15 mouse cellular contexts compared by ENCODE assay signal in the genomic region with DNA sequence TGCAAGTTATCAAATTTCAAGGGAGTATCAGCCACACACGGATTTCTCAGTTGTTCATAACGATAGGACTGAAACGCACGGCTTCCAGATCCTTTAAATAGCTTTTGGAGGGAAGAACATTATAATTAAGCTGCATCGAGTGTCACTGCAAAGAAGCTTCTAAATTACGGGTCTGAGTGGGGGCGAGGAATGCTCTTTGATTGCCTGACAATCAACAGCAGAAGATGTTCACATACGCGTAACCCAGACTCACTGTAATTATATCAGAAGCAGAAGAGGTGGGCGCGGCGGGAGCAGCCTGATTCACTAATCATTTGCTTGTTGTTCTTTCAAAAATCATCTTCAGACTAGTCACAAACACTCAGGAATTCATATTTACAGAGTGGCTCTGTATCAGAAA.
DNase-seq lines count a peak whose midpoint lies in the region; ATAC-seq lines count a peak whose summit lies in the region.
"Had no signal": no experiment of that assay in that cellular context is flagged by ENCODE, and none has a peak within 500 bp of the region (broad histone marks: within the 10 kb centered on the region; RNA-seq: fewer than 3 reads in every experiment).

No protein-coding gene starts in this region.

- H3K9ac ChIP-seq in heart, embryonic 13.5 days = no peak overlapping the region
- H3K9ac ChIP-seq: intestine, embryonic 15.5 days; liver, embryonic 14.5 days; midbrain, embryonic 12.5 days had no signal

- no peaks in the 10 kb centered on the region for H3K27me3 ChIP-seq in heart, embryonic 13.5 days (replicated peaks)
- H3K27me3 ChIP-seq: intestine, embryonic 15.5 days; midbrain, embryonic 12.5 days had no signal

- peaks cover 10% of the 10 kb centered on the region for H3K4me1 ChIP-seq in heart, embryonic 13.5 days
- H3K4me1 ChIP-seq: heart, embryonic 10.5 days; intestine, embryonic 15.5 days; midbrain, embryonic 12.5 days had no signal

- DNase-seq in heart, adult 9 months (ENCODE audit: low spot score in 2 of 2) = no peak
- DNase-seq in right cerebral cortex, adult 18-20 months = peak; percentile 3
- DNase-seq in right cerebral cortex, postnatal 4 days = no peak
- DNase-seq in layer of hippocampus, adult 9-10 months (ENCODE audit: low spot score) = peak; percentile 8
- peak; percentile 36 for DNase-seq in telencephalon, adult 2 months (ENCODE audit: low read depth, low spot score)
- DNase-seq in spleen, postnatal 36 days (ENCODE audit: low spot score in 2 of 2) = no peak
- DNase-seq in kidney, postnatal 14 days = no peak
- DNase-seq: cerebellum, postnatal 25 days; lung, postnatal 14 days had no signal

- H3K36me3 ChIP-seq in heart, embryonic 13.5 days = no peaks in the 10 kb centered on the region
- H3K36me3 ChIP-seq: G1E; heart, embryonic 10.5 days; intestine, embryonic 15.5 days; midbrain, embryonic 12.5 days had no signal

- ATAC-seq in heart, embryonic 13.5 days (ENCODE audit: extremely low read depth, insufficient number of reproducible peaks, low FRiP score, low TSS enrichment) = no peak

- H3K4me3 ChIP-seq in heart, embryonic 13.5 days = no peak overlapping the region
- H3K4me3 ChIP-seq: heart, embryonic 10.5 days; intestine, embryonic 15.5 days; midbrain, embryonic 12.5 days had no signal

- no peak overlapping the region for H3K27ac ChIP-seq in heart, embryonic 13.5 days (replicated peaks)
- H3K27ac ChIP-seq: heart, embryonic 10.5 days; intestine, embryonic 15.5 days; liver, embryonic 14.5 days; midbrain, embryonic 12.5 days had no signal

- no peaks in the 10 kb centered on the region for H3K9me3 ChIP-seq in heart, embryonic 13.5 days
- H3K9me3 ChIP-seq: G1E; heart, embryonic 10.5 days; intestine, embryonic 15.5 days; midbrain, embryonic 12.5 days had no signal

- 54% methylated on average over 12 of the region's 12 CpGs for WGBS in heart, embryonic 13.5 days

- peak overlapping the region; percentile 25; the same call in 1 of the 2 replicates for H3K4me2 ChIP-seq in heart, embryonic 13.5 days
- H3K4me2 ChIP-seq: intestine, embryonic 15.5 days; midbrain, embryonic 12.5 days had no signal

Comparison
In these comparisons a context has a peak if more than half of its experiments do, and no peak if none do; other contexts are left out.
1. DNase-seq: peak in right cerebral cortex, adult 18-20 months (single experiment), layer of hippocampus, adult 9-10 months (single experiment) and telencephalon, adult 2 months (single experiment); none in heart, adult 9 months (0 of 2), right cerebral cortex, postnatal 4 days (single experiment), spleen, postnatal 36 days (0 of 2) and kidney, postnatal 14 days (single experiment).